Mouse (Mus musculus) cerebellum, adult 9-10 months (tissue): Measurements from ENCODE around the gene Snx8.
"Not testable (repeated sequence)": the region's sequence is repeated elsewhere in the genome, so short reads cannot be mapped to it uniquely, and the experiment has no call there.

Experiments used
- DNase-seq: peaks from one replicate; pipeline ENCODE4 v3.0.0; 2022

Gene Snx8

GRCm38 (mm10) chr5:140383559-140383958 is 5.5 kb downstream of the Snx8 start:
- no peak for DNase-seq

DNA sequence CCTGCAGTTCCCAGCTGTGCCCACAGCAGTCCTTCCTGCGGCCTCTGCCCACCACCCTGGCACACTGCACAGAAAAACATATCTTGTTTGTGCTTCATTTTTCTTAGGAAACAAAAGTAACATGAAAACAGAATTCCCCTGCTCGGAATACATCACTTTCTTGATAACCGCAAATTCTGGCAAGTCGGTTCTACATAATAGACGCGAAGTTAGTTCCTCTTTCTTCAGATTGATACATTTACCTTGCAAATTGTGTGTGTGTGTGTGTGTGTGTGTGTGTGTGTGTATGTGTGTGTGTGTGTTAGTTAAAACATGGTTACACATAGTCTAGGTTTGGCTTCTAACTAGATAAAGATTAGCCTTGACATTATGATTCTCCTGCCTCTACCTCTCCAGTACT is 6.4 kb downstream of the Snx8 start:
- no peak for DNase-seq

- no peak for DNase-seq
These were observed 7.9 kb downstream of the Snx8 start for GRCm38 (mm10) chr5:140381156-140381555.

DNA sequence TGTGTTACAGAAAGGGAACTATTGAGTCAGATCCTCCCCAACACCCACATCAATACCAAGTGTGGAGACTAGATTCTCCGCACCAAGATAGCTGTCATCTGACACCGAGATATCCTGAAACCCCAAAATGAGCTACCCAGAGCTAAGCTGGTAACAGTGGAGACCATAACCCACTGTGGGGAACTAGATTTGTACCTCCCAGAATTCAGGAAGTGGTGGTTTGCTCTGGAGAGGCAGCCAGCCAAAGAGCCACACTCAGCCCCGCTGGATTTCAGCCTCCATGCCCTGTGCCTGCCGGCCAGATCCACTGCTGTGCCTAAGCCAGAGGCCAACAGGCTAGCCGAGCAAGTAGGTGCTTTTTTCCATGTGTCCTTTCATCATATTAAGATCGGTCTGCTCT is 9.8 kb downstream of the Snx8 start:
- no peak for DNase-seq

- no peak for DNase-seq
These were observed 10.8 kb downstream of the Snx8 start for GRCm38 (mm10) chr5:140378121-140378853.

DNA sequence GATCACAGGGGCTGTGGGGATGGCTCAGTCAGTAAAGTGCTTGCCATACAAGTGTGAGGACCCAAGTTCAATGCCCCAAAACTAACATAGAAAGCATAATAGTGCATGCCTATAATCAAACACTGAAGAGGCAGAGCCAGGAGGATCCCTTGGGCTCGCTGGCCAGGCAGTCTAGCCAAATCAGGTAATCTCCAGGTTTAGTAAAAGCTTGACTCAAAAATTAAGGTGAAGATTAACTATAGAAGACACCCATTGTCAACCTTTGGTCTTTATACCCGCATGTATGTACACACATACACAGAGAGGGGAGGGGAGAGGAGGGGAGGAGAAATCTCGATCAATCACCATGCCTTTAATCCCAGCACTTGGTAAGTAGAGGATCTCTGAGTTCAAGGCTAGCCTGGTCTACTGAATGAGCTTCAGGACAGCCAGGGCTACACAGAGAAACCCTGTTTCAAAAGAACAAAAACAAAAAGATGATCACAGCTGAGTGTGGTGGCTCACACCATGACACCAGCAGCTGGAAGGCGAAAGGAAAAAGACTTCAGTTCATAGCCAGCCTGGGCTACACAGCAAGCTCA is 13.7 kb downstream of the Snx8 start:
- DNase-seq = no peak

- no peak for DNase-seq
These were observed 14.8 kb downstream of the Snx8 start for GRCm38 (mm10) chr5:140374226-140374625.

DNA sequence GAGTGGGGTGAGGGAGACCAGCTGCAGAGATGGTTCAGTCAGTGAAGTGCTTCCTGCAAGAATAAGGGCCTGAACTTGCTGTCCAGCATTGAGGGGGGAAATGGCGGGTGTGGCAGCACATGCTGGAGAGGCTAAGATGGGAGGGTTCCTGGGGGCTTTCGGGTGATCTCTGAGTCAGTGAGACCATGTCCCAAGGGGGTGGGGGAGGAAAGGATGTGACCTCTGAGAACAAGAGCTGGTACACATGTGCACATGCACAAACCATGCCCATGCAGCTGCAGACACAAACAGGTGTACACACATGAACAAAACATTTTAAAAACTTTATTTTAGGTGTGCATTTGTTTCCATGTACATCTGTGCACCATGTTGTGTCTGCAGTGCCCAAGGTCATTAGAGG is 15.4 kb downstream of the Snx8 start:
- DNase-seq = no peak

- DNase-seq = no peak
These were observed 17.4 kb downstream of the Snx8 start for GRCm38 (mm10) chr5:140371671-140372070.

DNA sequence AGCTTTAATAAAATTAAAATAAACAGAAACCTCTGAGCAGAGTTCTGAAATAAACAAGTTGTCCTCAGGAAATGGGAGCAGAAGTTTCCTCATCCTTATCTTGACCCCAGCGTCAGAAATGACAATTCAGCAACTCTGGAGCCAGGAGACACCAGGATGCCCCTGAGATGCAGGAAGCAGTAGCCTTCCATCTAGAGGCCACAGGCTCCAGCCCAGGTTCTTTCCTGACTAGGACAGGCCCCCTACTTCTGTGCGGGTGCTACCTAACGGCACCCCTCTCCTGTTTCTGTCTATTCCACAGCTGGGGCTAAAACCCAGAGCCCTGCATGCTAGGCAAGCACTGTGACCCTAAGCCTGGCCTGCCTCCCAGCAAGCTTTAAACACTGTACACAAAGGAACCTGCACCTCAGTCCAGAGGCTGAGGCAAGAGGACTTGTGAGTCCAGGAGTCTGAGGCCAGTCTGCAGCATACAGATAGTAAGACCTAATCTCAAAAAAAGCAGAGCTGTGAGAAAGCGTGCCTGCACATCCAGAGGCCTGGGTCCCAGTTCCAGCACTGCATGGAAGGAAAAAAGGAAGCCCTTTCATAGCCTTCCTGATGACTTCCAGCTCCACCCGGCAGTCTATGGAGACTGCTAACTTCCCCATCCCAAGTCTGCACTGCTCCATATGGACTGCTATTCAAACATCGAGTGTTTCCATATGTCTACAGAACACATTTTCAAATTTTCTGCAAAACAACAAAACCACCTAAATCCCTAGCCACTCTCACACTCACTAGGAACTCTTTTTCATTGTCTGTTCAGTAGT is 18.4 kb downstream of the Snx8 start:
- no peak for DNase-seq

GRCm38 (mm10) chr5:140369466-140369865 is 19.6 kb downstream of the Snx8 start:
- DNase-seq = no peak

DNA sequence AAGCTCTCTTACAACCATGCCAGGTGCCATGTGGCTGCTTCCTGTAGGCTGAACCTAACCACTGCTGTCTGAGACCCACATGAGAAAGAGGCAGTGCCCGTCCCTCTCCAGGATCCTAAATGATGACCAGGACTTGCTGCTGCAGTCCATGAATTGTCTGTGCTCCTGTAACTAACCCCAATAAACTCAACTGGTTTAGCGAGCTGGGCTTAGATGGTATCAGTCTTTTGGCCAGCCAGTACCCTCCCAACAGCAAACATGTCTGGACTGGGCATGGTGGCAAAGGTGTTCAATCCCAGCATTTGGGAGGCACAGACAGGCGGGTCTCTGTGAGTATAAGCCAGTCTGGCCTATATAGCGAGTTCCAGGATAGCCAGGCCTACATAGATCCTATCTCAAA is 20.1 kb downstream of the Snx8 start:
- no peak for DNase-seq

- not testable (repeated sequence) for DNase-seq
These were observed 20.9 kb downstream of the Snx8 start for GRCm38 (mm10) chr5:140368126-140368525.

- no peak for DNase-seq
These were observed 24.6 kb downstream of the Snx8 start for GRCm38 (mm10) chr5:140364415-140364814.

DNA sequence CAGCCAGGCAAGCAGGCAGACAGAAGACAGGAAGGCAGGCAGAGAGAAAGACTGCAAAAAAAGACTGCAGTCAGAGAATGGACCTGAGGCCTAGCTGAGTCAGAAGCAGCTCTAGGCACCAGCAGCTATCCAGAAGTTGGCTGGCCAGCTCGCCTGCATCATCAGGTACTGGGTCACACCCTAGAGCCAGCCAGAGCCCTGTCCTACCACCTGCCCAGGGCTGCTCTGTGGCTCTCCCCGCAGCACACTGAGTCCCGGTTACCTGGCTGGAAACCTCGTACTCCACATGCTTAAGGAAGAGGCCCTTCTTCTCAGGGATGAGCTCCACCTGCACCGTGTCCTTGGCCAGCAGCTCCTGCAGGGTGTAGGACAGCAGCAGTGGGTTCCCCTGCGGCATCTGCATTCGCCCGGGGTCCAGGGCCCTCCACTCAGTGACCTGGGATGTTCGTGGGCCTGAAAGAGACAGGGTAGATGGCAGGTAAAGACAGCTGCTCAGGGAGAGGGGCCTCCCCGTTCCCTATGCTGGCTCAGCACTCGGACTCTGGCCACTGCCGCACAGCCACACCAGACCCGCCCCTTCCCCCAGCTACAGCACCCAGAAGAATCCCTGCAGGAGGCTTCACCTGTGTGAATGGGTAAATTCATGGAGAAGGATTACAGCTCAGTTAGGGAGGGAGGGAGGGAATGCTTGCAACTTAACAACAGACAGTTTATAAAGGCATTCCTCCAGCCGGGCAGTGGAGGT is 29.0 kb downstream of the Snx8 start:
- no peak for DNase-seq

DNA sequence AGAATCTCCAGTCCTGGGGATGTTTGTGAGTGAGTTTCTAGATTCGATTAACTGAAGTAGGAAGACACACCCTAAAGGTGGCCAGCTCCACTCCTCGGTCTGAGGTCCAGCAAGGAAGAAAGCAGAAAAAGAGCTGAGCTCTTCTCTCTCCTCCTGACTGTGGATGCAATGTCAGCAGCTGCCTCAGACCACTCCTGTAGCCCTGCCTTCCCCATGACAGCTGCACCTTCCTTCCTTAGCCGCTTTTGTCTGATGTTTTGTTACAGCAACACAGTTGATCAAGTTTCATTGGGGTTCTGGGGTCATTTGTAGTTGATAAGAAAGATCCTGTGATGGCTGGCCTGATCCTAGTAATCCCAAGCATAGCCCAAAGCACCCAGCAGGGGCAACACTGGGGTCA is 31.6 kb downstream of the Snx8 start:
- DNase-seq = no peak

DNA sequence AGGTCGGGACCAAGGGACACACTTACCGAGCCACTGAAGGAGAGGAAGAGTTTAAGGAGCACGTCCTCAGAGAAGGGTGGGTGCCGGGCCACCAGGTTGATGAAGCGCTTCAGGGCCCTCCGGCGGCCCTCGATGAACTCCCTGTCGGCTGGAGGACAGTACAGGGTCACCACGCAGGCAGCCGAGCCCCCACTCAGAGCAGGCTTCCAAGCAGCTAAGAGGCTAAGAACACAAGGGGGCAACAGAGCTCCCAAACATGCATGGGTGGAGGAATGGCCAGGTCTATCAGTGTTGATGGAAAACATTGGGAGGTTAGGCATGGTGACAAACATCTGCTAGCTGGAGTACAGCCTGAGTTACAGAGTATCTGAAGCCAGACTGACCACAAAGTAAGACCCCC is 33.1 kb downstream of the Snx8 start:
- no peak for DNase-seq

DNA sequence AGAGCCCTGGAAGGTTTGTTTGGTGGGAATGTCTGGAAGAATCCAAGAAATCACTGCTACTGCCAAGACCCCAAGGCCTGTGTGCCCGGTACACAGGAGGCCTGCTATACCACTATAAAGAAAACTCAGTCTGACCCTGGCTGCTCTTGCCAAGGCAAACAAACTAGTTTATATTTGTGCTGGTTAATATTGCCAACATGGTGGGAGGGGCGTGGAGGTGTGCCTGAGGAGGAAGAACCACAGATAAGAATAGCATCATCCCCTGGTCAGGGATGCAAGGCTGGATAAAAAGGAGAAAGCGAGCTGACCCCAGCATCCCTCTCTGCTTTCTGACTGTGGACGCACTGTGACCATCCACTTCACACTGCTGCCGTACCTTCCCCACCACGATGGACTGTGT is 36.7 kb downstream of the Snx8 start:
- no peak for DNase-seq

GRCm38 (mm10) chr5:140350731-140351497 is 38.1 kb downstream of the Snx8 start:
- no peak for DNase-seq

DNA sequence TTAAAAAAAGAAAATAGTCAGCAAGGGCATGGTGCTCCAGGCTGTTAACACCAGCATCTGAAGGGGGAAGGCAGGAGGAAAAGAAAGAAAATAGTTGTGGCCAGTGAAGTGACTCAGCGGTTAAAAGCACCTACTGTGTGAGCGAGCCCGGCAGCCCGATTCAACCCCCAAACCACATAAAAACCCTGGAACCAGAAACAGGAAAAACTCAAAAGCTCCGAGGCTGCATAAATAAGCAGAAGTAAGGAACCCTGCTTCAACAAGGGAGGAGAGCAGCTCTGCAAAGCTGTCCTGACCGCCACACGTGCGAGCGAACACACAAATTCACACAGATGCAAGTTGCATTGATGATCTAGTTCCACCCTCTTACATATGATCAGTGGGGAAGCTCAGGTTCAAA is 39.2 kb downstream of the Snx8 start:
- DNase-seq = no peak

DNA sequence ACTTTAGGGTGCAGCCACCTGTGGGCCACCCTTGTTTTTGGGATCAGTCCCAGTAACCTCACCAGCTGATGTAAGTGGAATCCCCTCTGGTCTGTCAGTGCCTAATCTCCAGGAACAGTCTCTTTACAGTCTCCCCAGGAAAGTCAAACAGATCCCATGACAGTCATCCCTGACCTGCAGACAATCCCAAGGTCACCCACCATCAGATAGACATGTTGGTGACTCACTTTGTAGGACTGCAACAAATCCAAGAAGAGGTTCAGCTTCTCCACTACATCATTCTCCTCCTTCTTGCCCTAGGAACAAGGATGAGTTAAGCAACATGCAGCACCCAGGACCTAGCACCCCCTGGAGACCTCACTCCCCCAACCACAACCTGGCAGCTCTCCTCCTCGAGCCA is 43.0 kb downstream of the Snx8 start:
- no peak for DNase-seq

DNA sequence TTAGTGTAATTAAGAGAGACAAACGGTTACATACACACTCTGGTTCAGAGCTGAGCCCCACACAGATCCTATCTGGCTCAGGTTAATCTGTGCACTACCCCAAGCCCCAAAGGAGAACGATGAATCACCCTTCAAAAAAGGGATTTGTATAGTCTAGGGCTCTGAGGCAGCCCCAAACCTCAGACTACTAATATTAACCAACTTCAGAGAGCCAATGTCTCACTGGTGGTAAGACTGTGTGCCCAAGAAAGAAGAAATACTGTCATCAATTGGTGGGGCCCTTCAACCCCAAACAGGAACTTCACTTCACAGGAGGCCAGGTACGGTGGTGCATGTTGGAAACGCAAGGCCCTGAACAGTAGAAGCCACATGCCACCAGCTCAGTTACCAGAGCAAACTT is 43.8 kb downstream of the Snx8 start:
- no peak for DNase-seq

- DNase-seq = no peak
These were observed 46.2 kb downstream of the Snx8 start for GRCm38 (mm10) chr5:140342880-140343279.
